Mouse (Mus musculus): ENCODE results near the gene Lrba.

- TF ChIP-seq CTCF (IDR thresholded peaks at IDR 0.05; ENCODE audit: low read depth) = no peak
- TF ChIP-seq EP300 (IDR thresholded peaks at IDR 0.05; ENCODE audit: low read depth) = no peak
These were observed 530.4 kb downstream of the Lrba start for GRCm38 (mm10) chr3:86754595-86755557.
